Mouse (Mus musculus) lung, postnatal 4 days (tissue): ENCODE measurements around the gene Gpat2.

Experiments
- DNase-seq, 2 experiments: peaks; one replicate each; pipeline ENCODE4 v3.0.0; 2021

Gpat2 gene

GRCm38 (mm10) chr2:127424977-127425376 lies at the start of gene Gpat2:
Gene Gpat2 (plus strand): TSS chr2:127425199.
- peak in 1 of 2 experiments; percentile 33 for DNase-seq

- peak in 1 of 2 experiments; percentile 24 for DNase-seq
Measured at GRCm38 (mm10) chr2:127375759-127376341, 49.1 kb upstream of the Gpat2 start.

GRCm38 (mm10) chr2:127376423-127377051 lies 48.5 kb upstream of the Gpat2 start:
- no peak for DNase-seq

GRCm38 (mm10) chr2:127377942-127378610 lies 46.9 kb upstream of the Gpat2 start:
- DNase-seq: no peak

GRCm38 (mm10) chr2:127378611-127378990 lies 46.4 kb upstream of the Gpat2 start:
- no peak for DNase-seq

- DNase-seq: no peak
Measured at GRCm38 (mm10) chr2:127379250-127379649, 45.7 kb upstream of the Gpat2 start.

- DNase-seq: no peak
Measured at GRCm38 (mm10) chr2:127383881-127384280, 41.1 kb upstream of the Gpat2 start.

- DNase-seq: no peak
Measured at GRCm38 (mm10) chr2:127387521-127387920, 37.5 kb upstream of the Gpat2 start.

GRCm38 (mm10) chr2:127390352-127390751 lies 34.6 kb upstream of the Gpat2 start:
- DNase-seq: no peak

GRCm38 (mm10) chr2:127390846-127391245 lies 34.2 kb upstream of the Gpat2 start:
- no peak for DNase-seq

GRCm38 (mm10) chr2:127391323-127391722 lies 33.7 kb upstream of the Gpat2 start:
- no peak for DNase-seq

GRCm38 (mm10) chr2:127394606-127395161 lies 30.3 kb upstream of the Gpat2 start:
- DNase-seq: no peak

GRCm38 (mm10) chr2:127398738-127399137 lies 26.3 kb upstream of the Gpat2 start:
- no peak for DNase-seq

GRCm38 (mm10) chr2:127411126-127411525 lies 13.9 kb upstream of the Gpat2 start:
- no peak for DNase-seq

GRCm38 (mm10) chr2:127415806-127416205 lies 9.2 kb upstream of the Gpat2 start:
- no peak for DNase-seq

- no peak for DNase-seq
Measured at GRCm38 (mm10) chr2:127416706-127417105, 8.3 kb upstream of the Gpat2 start.

GRCm38 (mm10) chr2:127418266-127418970 lies 6.6 kb upstream of the Gpat2 start:
- DNase-seq: no peak

- peak in 1 of 2 experiments; percentile 41 for DNase-seq
Measured at GRCm38 (mm10) chr2:127430238-127430637, 5.2 kb downstream of the Gpat2 start.

- DNase-seq: no peak
Measured at GRCm38 (mm10) chr2:127433487-127434295, 8.7 kb downstream of the Gpat2 start.

GRCm38 (mm10) chr2:127435135-127435534 lies 10.1 kb downstream of the Gpat2 start:
- peak in 1 of 2 experiments; percentile 43 for DNase-seq

- no peak for DNase-seq
Measured at GRCm38 (mm10) chr2:127435554-127435953, 10.6 kb downstream of the Gpat2 start.

GRCm38 (mm10) chr2:127437697-127438096 lies 12.7 kb downstream of the Gpat2 start:
- no peak for DNase-seq
